Mouse (Mus musculus) heart, postnatal 4 days (tissue): ENCODE measurements around the gene Hivep3. TPM values are rescaled to one million over a fixed set of nuclear protein-coding genes. Genes with fewer than 3 reads are reported as not detected.

Experiments used
- DNase-seq: peaks from one replicate; pipeline ENCODE4 v3.0.0; 2021
- total RNA-seq, 2 experiments: library from RNA; stranded (reverse); gene quantifications; 2 replicates each; pipeline ENCODE4 v1.2.3; 2021

The Hivep3 gene
- total RNA-seq, 2 experiments from 2014 or later: 6.2 to 7.1 TPM

GRCm38 (mm10) chr4:120061727-120062126 is 328.1 kb downstream of the Hivep3 start:
- DNase-seq: no peak

- DNase-seq: no peak
Observed at GRCm38 (mm10) chr4:120062198-120062597, 328.6 kb downstream of the Hivep3 start.

GRCm38 (mm10) chr4:120062754-120063153 is 329.2 kb downstream of the Hivep3 start:
- DNase-seq: no peak

GRCm38 (mm10) chr4:120063353-120064124 is 330.0 kb downstream of the Hivep3 start:
- no peak for DNase-seq

- DNase-seq: no peak
Observed at GRCm38 (mm10) chr4:120064696-120065095, 331.1 kb downstream of the Hivep3 start, which contains the start of gene AL607142.1. Gene AL607142.1, plus strand, starts transcription at chr4:120064996.

GRCm38 (mm10) chr4:120066841-120067591 is 333.4 kb downstream of the Hivep3 start:
- peak; percentile 48 for DNase-seq

GRCm38 (mm10) chr4:120067592-120068235 is 334.1 kb downstream of the Hivep3 start:
- DNase-seq: no peak

- DNase-seq: peak; percentile 31
Observed at GRCm38 (mm10) chr4:120068883-120069581, 335.4 kb downstream of the Hivep3 start.

GRCm38 (mm10) chr4:120069582-120069980 is 336.0 kb downstream of the Hivep3 start:
- no peak for DNase-seq

GRCm38 (mm10) chr4:120071411-120071810 is 337.8 kb downstream of the Hivep3 start:
- DNase-seq: no peak

- DNase-seq: no peak
Observed at GRCm38 (mm10) chr4:120071842-120072507, 338.4 kb downstream of the Hivep3 start.

- peak; percentile 21 for DNase-seq
Observed at GRCm38 (mm10) chr4:120074061-120074460, 340.5 kb downstream of the Hivep3 start.

GRCm38 (mm10) chr4:120077322-120077721 is 343.7 kb downstream of the Hivep3 start:
- DNase-seq: no peak

GRCm38 (mm10) chr4:120082527-120082926 is 348.9 kb downstream of the Hivep3 start:
- no peak for DNase-seq

- peak; percentile 38 for DNase-seq
Observed at GRCm38 (mm10) chr4:120083700-120084099, 350.1 kb downstream of the Hivep3 start.

- no peak for DNase-seq
Observed at GRCm38 (mm10) chr4:120089536-120089935, 356.0 kb downstream of the Hivep3 start.

- peak; percentile 67 for DNase-seq
Observed at GRCm38 (mm10) chr4:120091997-120092783, 358.6 kb downstream of the Hivep3 start.

- no peak for DNase-seq
Observed at GRCm38 (mm10) chr4:120096935-120097334, 363.4 kb downstream of the Hivep3 start.

- DNase-seq: no peak
Observed at GRCm38 (mm10) chr4:120101186-120101585, 367.6 kb downstream of the Hivep3 start.

- peak; percentile 86 for DNase-seq
Observed at GRCm38 (mm10) chr4:120104599-120104998, 371.0 kb downstream of the Hivep3 start.

- DNase-seq: no peak
Observed at GRCm38 (mm10) chr4:120106362-120106761, 372.8 kb downstream of the Hivep3 start.
